Mouse (Mus musculus): ENCODE results near the gene H2afy2.
A peak's percentile ranks its signal among the peaks of the same experiment; 100 is the strongest.

Gene H2afy2

GRCm38 (mm10) chr10:61720331-61720730, 63.6 kb downstream of the H2afy2 start:
- no peak for DNase-seq

GRCm38 (mm10) chr10:61717406-61718296, 66.3 kb downstream of the H2afy2 start:
- DNase-seq, result no peak

- no peak for DNase-seq
These were observed 67.7 kb downstream of the H2afy2 start for GRCm38 (mm10) chr10:61715996-61716864.

- DNase-seq, result no peak
These were observed 68.5 kb downstream of the H2afy2 start for GRCm38 (mm10) chr10:61715462-61715837.

GRCm38 (mm10) chr10:61714771-61715461, 69.0 kb downstream of the H2afy2 start, which contains the start of gene Aifm2:
Gene Aifm2 (plus strand): TSS chr10:61715263.
- no peak for DNase-seq

- DNase-seq, result no peak
These were observed 69.8 kb downstream of the H2afy2 start for GRCm38 (mm10) chr10:61714146-61714545.

- no peak for DNase-seq
These were observed 70.3 kb downstream of the H2afy2 start for GRCm38 (mm10) chr10:61713601-61714000.

- no peak for DNase-seq
These were observed 77.3 kb downstream of the H2afy2 start for GRCm38 (mm10) chr10:61706412-61707375.

- DNase-seq, result no peak
These were observed 79.3 kb downstream of the H2afy2 start for GRCm38 (mm10) chr10:61704663-61705062.

- DNase-seq, result no peak
These were observed 86.9 kb downstream of the H2afy2 start for GRCm38 (mm10) chr10:61697028-61697427.

GRCm38 (mm10) chr10:61696560-61696823, 87.5 kb downstream of the H2afy2 start:
- DNase-seq, result peak; percentile 30

- DNase-seq, result no peak
These were observed 88.0 kb downstream of the H2afy2 start for GRCm38 (mm10) chr10:61695703-61696559.

GRCm38 (mm10) chr10:61694870-61695670, 88.9 kb downstream of the H2afy2 start, which contains the start of gene Tysnd1:
Gene Tysnd1 (plus strand): TSS chr10:61695514.
- peak; percentile 96 for DNase-seq

- DNase-seq, result no peak
These were observed 90.4 kb downstream of the H2afy2 start for GRCm38 (mm10) chr10:61693563-61693962.

GRCm38 (mm10) chr10:61689405-61689804, 94.5 kb downstream of the H2afy2 start:
- no peak for DNase-seq

Data from cerebellum, adult 11 months (tissue).